Mouse (Mus musculus): ENCODE data around the gene Dglucy.

- peak; percentile 91 for TF ChIP-seq CTCF (IDR thresholded peaks at IDR 0.05; ENCODE audit: low read depth, low read length)
- TF ChIP-seq GATA2 (IDR thresholded peaks at IDR 0.05; ENCODE audit: borderline replicate concordance, low read depth, low read length) = no peak
- TF ChIP-seq GATA1 (IDR thresholded peaks at IDR 0.05; ENCODE audit: borderline replicate concordance, low read length) = no peak
- TF ChIP-seq POLR2AphosphoS5 (IDR thresholded peaks at IDR 0.05; ENCODE audit: insufficient replicate concordance, low read depth, low read length) = no peak
These were observed 157.3 kb downstream of the Dglucy start for GRCm38 (mm10) chr12:100936116-100936515.
